ENCODE assay signal across 9 mouse cellular contexts in genomic region chr1:80854289-80854701, GRCm38 (mm10).
A peak's percentile ranks its signal among the peaks of the same experiment; 100 is the strongest.
DNase-seq lines count a peak whose midpoint lies in the region; ATAC-seq and TF ChIP-seq lines count a peak whose summit lies in the region.
"Had no signal": no experiment of that assay in that cellular context is flagged by ENCODE, and none has a peak within 500 bp of the region (broad histone marks: within the 10 kb centered on the region; RNA-seq: fewer than 3 reads in every experiment).

No protein-coding gene starts in this region.

- H3K4me1 ChIP-seq in heart, embryonic 14.5 days (ENCODE audit: control insufficient read depth in 2 of 2, insufficient read depth in 2 of 2, low read length in 2 of 2): peaks cover 3 to 11% of the 10 kb centered on the region in 2 experiments; a peak in 3 of 4 replicates
- H3K4me1 ChIP-seq in heart, adult 2 months (ENCODE audit: control insufficient read depth, insufficient read depth, low read length): no peaks in the 10 kb centered on the region
- H3K4me1 ChIP-seq: midbrain, embryonic 12.5 days had no signal

- no peaks in the 10 kb centered on the region for H3K9me3 ChIP-seq in heart, embryonic 14.5 days (ENCODE audit: control insufficient read depth, low read length)
- H3K9me3 ChIP-seq: midbrain, embryonic 12.5 days had no signal

- TF ChIP-seq POLR2A in heart, adult 2 months (IDR thresholded peaks at IDR 0.05; ENCODE audit: insufficient read depth, low read depth, low read length): no peak

- no peak overlapping the region; a peak in 1 of 4 replicates for H3K4me3 ChIP-seq in heart, embryonic 14.5 days (ENCODE audit: control insufficient read depth in 1 of 2, insufficient read depth in 1 of 2, low read depth in 1 of 2, low read length in 2 of 2)
- no peak overlapping the region for H3K4me3 ChIP-seq in heart, adult 2 months
- H3K4me3 ChIP-seq: midbrain, embryonic 12.5 days had no signal

- no peaks in the 10 kb centered on the region for H3K79me2 ChIP-seq in heart, adult 2 months (replicated peaks; ENCODE audit: control insufficient read depth, insufficient read depth, low read length)

- no peaks in the 10 kb centered on the region for H3K36me3 ChIP-seq in heart, embryonic 14.5 days (ENCODE audit: control insufficient read depth, insufficient read depth, low read length)
- H3K36me3 ChIP-seq in heart, adult 2 months (ENCODE audit: control insufficient read depth, insufficient read depth, low read length): no peaks in the 10 kb centered on the region
- H3K36me3 ChIP-seq: midbrain, embryonic 12.5 days had no signal

- H3K4me2 ChIP-seq in heart, embryonic 14.5 days (ENCODE audit: low read length): peak overlapping the region; percentile 52
- H3K4me2 ChIP-seq: midbrain, embryonic 12.5 days had no signal

- no peak for TF ChIP-seq CTCF in heart, adult 2 months (IDR thresholded peaks at IDR 0.05)

- no peak overlapping the region for H3K9ac ChIP-seq in heart, embryonic 14.5 days (ENCODE audit: low read length)
- H3K9ac ChIP-seq in heart, adult 2 months (ENCODE audit: low read depth, low read length): no peak overlapping the region
- H3K9ac ChIP-seq: midbrain, embryonic 12.5 days had no signal

- 29% methylated on average over 7 of the region's 7 CpGs for WGBS in heart, embryonic 14.5 days
- WGBS in heart, adult 2 months: 9% methylated on average over 7 of the region's 7 CpGs

- H3K27ac ChIP-seq in heart, embryonic 14.5 days (replicated peaks in 1 of 2; ENCODE audit: control insufficient read depth in 1 of 2, insufficient read depth in 1 of 2, low read depth in 2 of 2, low read length in 2 of 2): peak overlapping the region in 1 of 2 experiments; percentile 42; a peak in 2 of 4 replicates
- no peak overlapping the region for H3K27ac ChIP-seq in heart, adult 2 months
- H3K27ac ChIP-seq: midbrain, embryonic 12.5 days had no signal

- TF ChIP-seq EP300 in heart, adult 2 months (IDR thresholded peaks at IDR 0.05; ENCODE audit: insufficient read depth, low read depth, low read length): no peak

- peak; percentile 66 for ATAC-seq in heart, embryonic 14.5 days (ENCODE audit: insufficient number of reproducible peaks, insufficient read depth, low FRiP score, low read depth)

- intact Hi-C loops in heart, adult 2 months (cut with DNase I): no loop called here
- intact Hi-C loops in left cerebral cortex, postnatal 10 days (cut with DNase I): loop anchor here (10.0 kb wide), 1 partner anchor 221 kb away; the partner anchor contains the start of gene Nyap2

- H3K27me3 ChIP-seq in heart, embryonic 14.5 days (ENCODE audit: control insufficient read depth, insufficient read depth, low read length): no peaks in the 10 kb centered on the region
- H3K27me3 ChIP-seq in heart, adult 2 months (ENCODE audit: control insufficient read depth, insufficient read depth, low read length): no peaks in the 10 kb centered on the region
- H3K27me3 ChIP-seq: midbrain, embryonic 12.5 days had no signal

- no peak for DNase-seq in heart, adult 2 months
- peak; percentile 8 to 21 for DNase-seq in cerebellum, adult 18-20 months
- peak; percentile 43 to 65 for DNase-seq in frontal cortex, postnatal 14 days (ENCODE audit: low spot score in 2 of 2)
- DNase-seq in left cerebral cortex, postnatal 10 days (ENCODE audit: extremely low spot score in 1 of 2, low spot score in 2 of 2): peak; percentile 51 to 75
- peak; percentile 69 for DNase-seq in right cerebral cortex, adult 18-20 months
- DNase-seq in c-Kit-positive CD71-positive TER-119-positive erythroid progenitor cells, embryonic 14.5 days (ENCODE audit: low spot score): no peak
- no peak for DNase-seq in thymus, postnatal 36 days

Comparison
In these comparisons a context has a peak if more than half of its experiments do, and no peak if none do; other contexts are left out.
1. DNase-seq: peak in cerebellum, adult 18-20 months (2 of 2), frontal cortex, postnatal 14 days (2 of 2), left cerebral cortex, postnatal 10 days (2 of 2) and right cerebral cortex, adult 18-20 months (single experiment); none in heart, adult 2 months (0 of 2), c-Kit-positive CD71-positive TER-119-positive erythroid progenitor cells, embryonic 14.5 days (single experiment) and thymus, postnatal 36 days (0 of 2).